Mouse (Mus musculus) midbrain, embryonic 15.5 days (tissue): ENCODE measurements around the gene Chek1. TPM values are rescaled to one million over a fixed set of nuclear protein-coding genes. Genes with fewer than 3 reads are reported as not detected.

Source experiments
- ATAC-seq: fragments of 200-750 bp; cut with Nextera tagmentation; replicated peaks from 2 replicates; pipeline ENCODE4 v1.8.0; 2017; ENCODE audit warnings: moderate TSS enrichment
- H3K27ac ChIP-seq: fragments of 300-500 bp; sonication (generic); 2 replicates; pipeline ENCODE4 v1.5.1; 2015; ENCODE audit warnings: mild to moderate bottlenecking, inconsistent platforms
- H3K27me3 ChIP-seq: fragments of 300-500 bp; sonication (generic); replicated peaks from 2 replicates; pipeline ENCODE4 v1.6.1; 2015; ENCODE audit warnings: inconsistent platforms
- H3K36me3 ChIP-seq: fragments of 300-500 bp; sonication (generic); replicated peaks from 2 replicates; pipeline ENCODE4 v1.6.1; 2015; ENCODE audit warnings: inconsistent platforms
- H3K4me1 ChIP-seq: fragments of 300-500 bp; sonication (generic); 2 replicates; pipeline ENCODE4 v1.6.1; 2015; ENCODE audit warnings: inconsistent platforms
- H3K4me2 ChIP-seq: fragments of 300-500 bp; sonication (generic); 2 replicates; pipeline ENCODE4 v1.6.1; 2015; ENCODE audit warnings: inconsistent platforms, mild to moderate bottlenecking, moderate library complexity
- H3K4me3 ChIP-seq: fragments of 300-500 bp; sonication (generic); 2 replicates; pipeline ENCODE4 v1.5.1; 2015; ENCODE audit warnings: mild to moderate bottlenecking, inconsistent platforms
- H3K9ac ChIP-seq: fragments of 300-500 bp; sonication (generic); 2 replicates; pipeline ENCODE4 v1.6.1; 2015; ENCODE audit warnings: mild to moderate bottlenecking, inconsistent platforms
- H3K9me3 ChIP-seq: fragments of 300-500 bp; sonication (generic); 2 replicates; pipeline ENCODE4 v1.6.1; 2016; ENCODE audit warnings: inconsistent platforms
- WGBS: fragments of 180-500 bp; shearing (Covaris S2); methylation state at CpG from one replicate; pipeline ENCODE4 v1.1.7; 2015; ENCODE audit warnings: mixed read lengths; 5-methylcytosine and 5-hydroxymethylcytosine counted together
- polyA plus RNA-seq: library from polyadenylated mRNA; unstranded; fragments of >200 nt; fragmentation: Nextera tagmentation; extraction: Ambion mirVana; gene quantifications from 2 replicates; pipeline ENCODE4 v1.2.1, GENCODE M21; 2015

Gene Chek1
- 8.4 and 9.1 TPM in 2 replicates for polyA plus RNA-seq

DNA sequence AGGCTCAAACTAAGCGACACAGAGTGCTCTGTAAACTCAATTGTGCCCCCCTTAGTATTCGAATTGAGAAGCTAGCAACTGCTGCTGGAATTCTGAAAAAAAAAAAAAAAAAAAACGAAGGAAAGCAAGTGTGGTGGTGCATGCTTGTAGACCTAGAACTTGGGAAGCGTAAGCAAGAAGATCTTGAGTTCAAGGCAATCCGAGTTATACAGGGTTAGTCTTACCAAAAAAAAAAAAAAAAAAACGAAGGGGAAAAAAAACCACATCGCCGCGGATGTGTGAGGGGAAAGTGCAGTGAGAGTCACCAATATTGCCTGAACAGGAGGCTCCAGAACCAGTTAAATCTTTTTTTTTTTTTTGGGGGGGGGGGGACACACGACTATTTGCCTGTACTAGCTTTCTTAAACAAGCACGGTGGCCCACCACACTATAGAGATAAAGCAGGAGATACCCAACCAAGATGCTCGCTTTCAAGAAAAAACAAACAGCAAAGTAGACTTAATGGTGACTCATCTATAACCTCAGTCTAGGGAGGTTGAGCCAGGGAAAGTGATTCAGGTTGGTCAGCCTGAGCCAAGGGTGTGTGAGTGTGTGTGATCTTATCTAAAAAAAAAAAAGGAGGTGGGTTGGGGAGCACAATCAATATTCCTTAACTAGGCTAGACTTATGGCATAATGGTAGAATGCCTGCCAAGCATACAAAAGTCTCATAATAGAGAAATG, at the start of gene Chek1:
TSS of gene Chek1 (minus strand) at position 32 of the 722 bp plus-strand sequence.
- Histone ChIP-seq H3K27me3 (no peaks in the 10 kb centered on the region), H3K4me1 (peaks cover 14% of the 10 kb centered on the region), H3K4me3 (peak within 1 kb of the TSS; percentile 59), H3K9ac (peak within 1 kb of the TSS; percentile 63), H3K36me3 (peaks cover 8% of the 10 kb centered on the region; the same call in 1 of the 2 replicates), H3K27ac (peak within 1 kb of the TSS; percentile 79), H3K9me3 (no peaks in the 10 kb centered on the region), H3K4me2 (peak within 1 kb of the TSS; percentile 91)
- WGBS = 9% methylated on average over 12 of the region's 12 CpGs
- peak; percentile 8; the same call in 1 of the 2 replicates for ATAC-seq

DNA sequence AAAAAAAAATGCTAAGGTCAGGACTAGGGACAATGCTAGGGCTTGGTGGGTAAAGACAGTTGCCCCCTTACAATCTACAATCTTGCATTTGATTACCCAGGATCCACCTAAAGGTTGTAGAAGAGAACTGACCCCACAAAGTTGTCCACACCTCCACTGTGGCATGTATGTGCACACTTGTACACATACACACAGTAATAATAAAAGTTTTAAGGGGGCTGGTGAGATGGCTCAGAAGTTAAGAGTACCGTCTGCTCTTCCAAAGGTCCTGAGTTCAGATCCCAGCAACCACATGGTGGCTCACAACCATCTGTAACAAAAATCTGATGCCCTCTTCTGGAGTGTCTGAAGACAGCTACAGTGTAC, 42.2 kb upstream of the Chek1 start:
- H3K4me1 ChIP-seq = peaks cover 17% of the 10 kb centered on the region
- no peak overlapping the region for H3K9ac ChIP-seq
- peaks cover 6% of the 10 kb centered on the region; the same call in 1 of the 2 replicates for H3K36me3 ChIP-seq
- 97% methylated on average over 1 of the region's 1 CpGs for WGBS
- peak overlapping the region; percentile 100 for H3K4me3 ChIP-seq
- H3K27me3 ChIP-seq = no peaks in the 10 kb centered on the region
- no peaks in the 10 kb centered on the region for H3K9me3 ChIP-seq
- ATAC-seq = no peak
- no peak overlapping the region for H3K27ac ChIP-seq
- H3K4me2 ChIP-seq = peak overlapping the region; percentile 83

DNA sequence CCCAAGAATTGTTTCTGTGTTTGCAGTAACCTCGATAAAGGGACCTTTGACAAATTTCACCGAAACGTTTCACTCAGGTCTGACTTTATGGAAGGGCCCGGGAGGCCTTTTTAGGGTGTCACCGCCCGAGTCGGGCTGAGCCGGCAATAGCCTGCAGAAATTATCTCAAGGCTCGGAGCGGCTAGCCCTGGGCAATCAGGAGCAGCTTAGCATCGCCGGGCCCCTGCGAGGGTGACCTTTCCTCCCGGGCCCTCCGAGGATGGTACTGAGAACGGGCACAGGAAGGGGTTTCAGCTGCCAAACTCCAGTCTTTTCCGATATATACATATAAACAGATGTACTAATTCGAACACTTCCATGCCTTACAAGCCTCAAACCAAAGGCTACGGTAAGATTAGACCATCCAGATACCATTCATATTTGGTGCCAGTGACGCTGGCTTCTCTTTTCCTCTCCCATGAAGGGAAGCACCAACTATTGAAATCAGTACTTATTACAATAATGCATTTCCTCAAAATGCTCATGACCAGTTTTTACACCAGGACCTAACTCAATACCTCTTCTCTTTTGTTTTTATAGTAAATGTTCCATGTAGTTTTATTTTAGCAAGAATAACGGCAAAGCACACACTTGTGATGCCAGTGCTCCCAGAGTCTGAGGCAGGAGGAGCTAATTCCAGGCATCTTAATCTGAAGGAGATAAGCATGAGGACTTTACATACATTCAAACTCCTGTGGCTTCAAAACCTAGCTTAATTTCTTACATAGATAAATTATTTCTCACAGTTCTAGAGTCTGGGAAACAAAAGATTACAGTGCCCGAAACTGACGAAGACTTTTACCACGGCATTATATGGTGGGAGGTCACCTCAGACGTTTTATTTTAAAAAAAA, 41.5 kb upstream of the Chek1 start:
- peak; percentile 21 for ATAC-seq
- 14% methylated on average over 25 of the region's 25 CpGs for whole genome bisulfite sequencing
- peaks cover 10% of the 10 kb centered on the region; the same call in 1 of the 2 replicates for H3K36me3 ChIP-seq
- H3K4me2 ChIP-seq = peak overlapping the region; percentile 83
- H3K4me3 ChIP-seq = peak overlapping the region; percentile 100
- H3K9ac ChIP-seq = peak overlapping the region; percentile 73
- H3K27ac ChIP-seq = peak overlapping the region; percentile 84
- H3K9me3 ChIP-seq = no peaks in the 10 kb centered on the region
- no peaks in the 10 kb centered on the region for H3K27me3 ChIP-seq
- peaks cover 17% of the 10 kb centered on the region for H3K4me1 ChIP-seq

DNA sequence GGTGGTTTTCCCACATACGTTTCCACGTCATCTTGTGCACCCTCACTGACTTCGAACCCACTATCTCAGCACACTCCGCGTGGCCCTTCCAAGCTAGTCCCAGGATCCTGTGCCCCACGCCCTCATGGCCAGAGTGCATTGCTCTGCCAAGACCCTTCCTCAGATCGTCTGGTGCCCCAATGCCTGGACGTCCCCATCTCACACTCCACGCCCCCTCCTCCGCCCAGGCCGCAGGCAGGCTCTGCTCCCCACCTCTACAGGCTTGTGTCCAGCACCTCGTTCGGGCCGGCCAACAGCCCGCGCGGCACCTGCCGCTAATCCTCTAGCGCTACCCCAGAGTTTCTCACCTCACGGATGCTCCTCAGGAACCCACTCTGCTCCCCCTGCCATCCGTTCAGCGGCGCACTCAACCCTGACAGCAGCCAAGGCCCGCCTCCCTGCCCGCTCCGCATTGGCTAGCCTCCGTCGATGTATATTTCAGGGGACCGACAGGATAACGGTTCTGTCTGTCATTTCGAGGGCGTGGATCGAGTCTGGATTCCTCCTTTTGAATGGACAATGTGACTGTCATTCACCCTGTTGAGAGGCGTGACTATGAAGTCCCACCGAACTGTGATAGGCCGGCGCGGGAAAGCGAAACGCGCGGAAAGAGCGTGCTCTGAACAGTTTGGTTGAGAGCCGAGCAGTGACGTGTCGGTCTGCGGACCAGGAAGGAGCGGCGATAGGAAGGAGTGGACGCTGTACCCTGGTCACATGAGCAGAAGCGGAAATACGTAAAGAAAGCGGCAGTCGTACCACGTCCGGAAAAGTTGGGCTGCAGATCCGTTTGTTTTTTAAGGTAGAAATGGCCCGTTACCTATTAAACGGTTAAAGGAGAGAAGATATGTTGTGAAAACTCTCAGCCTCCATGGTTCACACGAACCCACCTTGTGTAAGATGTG, 40.6 kb upstream of the Chek1 start, which contains the start of gene Stt3a:
TSS of gene Stt3a (minus strand) at position 477 of the 941 bp plus-strand sequence.
- H3K27me3 ChIP-seq = no peaks in the 10 kb centered on the region
- peak within 1 kb of the TSS; percentile 100 for H3K4me3 ChIP-seq
- peak within 1 kb of the TSS; percentile 85 for H3K4me2 ChIP-seq
- peaks cover 16% of the 10 kb centered on the region; the same call in 1 of the 2 replicates for H3K36me3 ChIP-seq
- ATAC-seq = peak; percentile 100
- peak within 1 kb of the TSS; percentile 96 for H3K9ac ChIP-seq
- H3K27ac ChIP-seq = peak within 1 kb of the TSS; percentile 84
- peaks cover 17% of the 10 kb centered on the region for H3K4me1 ChIP-seq
- no peaks in the 10 kb centered on the region for H3K9me3 ChIP-seq
- WGBS = under 1% methylated on average over 60 of the region's 60 CpGs

DNA sequence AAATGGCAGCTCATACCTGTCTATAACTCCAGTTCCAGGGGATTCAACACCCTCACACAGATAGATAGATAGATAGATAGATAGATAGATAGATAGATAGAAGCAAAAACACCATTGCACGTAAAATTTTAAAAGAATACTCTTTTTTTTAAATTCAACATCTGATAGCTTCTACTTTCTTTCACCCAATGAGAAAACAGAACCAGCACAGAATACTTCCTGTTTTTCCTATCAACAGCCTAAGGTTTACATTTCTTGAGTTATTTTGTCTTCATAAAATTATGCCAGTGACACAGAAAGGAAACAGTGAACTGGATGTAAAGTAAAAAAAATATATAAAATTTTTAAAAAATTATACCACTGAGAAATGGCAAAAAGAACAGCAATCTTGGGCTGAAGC, 37.5 kb upstream of the Chek1 start:
- Histone ChIP-seq H3K9me3 (no peaks in the 10 kb centered on the region), H3K4me2 (no peak overlapping the region), H3K4me1 (peaks cover 17% of the 10 kb centered on the region), H3K27ac (no peak overlapping the region), H3K4me3 (no peak overlapping the region), H3K27me3 (no peaks in the 10 kb centered on the region), H3K9ac (no peak overlapping the region), H3K36me3 (peaks cover 32% of the 10 kb centered on the region; the same call in 1 of the 2 replicates)
- no peak for ATAC-seq
- WGBS = 100% methylated on average over 1 of the region's 1 CpGs

DNA sequence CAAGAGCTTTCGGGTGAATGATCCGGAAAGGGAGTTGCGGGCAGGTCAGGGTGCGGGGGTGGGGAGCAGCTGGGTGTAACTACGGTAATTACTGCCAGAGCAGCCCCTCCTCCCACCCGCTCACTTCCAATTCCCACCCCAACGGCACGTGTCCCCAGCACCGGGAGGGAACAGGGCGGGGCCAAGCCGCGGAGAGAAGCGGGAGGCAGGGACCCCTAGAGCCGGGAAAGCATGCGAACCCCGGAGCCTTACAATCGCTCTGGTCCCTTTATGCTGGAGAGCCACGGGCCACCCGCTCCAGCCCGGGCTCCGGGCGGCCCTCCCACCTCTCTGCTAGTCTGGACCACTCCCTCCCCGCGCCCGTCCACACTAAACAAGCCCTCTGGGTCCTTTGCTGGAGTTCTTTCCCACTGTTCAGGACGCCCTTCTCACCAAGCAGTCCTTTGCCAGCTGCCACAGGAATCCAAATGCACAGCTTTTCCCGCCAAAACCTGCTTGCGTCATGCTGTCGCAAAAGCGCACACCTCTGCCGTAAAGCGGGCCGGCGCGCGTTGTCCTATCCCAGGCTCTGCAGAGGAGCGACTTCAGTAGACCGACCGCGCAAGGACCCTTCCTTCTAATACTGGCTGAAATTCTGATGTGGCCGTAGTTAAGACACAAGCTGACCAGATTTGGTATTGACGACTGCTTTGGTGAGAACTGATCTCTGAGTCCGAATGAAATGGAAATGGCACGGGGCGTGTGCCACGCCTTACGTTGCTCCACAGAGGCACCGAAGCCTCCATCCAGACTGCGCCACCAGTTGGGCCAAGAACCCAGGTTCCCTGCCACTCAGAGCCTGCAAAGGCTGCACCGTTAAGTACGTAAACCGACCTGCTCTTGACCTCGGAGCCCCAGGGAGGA, 483 bp downstream of the Chek1 start:
- 0 out of 2 replicates have a peak, but pooled peaks cover 3% of the 10 kb centered on the region for H3K36me3 ChIP-seq
- peak overlapping the region; percentile 79 for H3K27ac ChIP-seq
- H3K4me1 ChIP-seq = peaks cover 14% of the 10 kb centered on the region
- peak; percentile 97 for ATAC-seq
- peak overlapping the region; percentile 91 for H3K4me2 ChIP-seq
- peak overlapping the region; percentile 63 for H3K9ac ChIP-seq
- WGBS = under 1% methylated on average over 53 of the region's 53 CpGs
- H3K27me3 ChIP-seq = no peaks in the 10 kb centered on the region
- H3K9me3 ChIP-seq = no peaks in the 10 kb centered on the region
- peak overlapping the region; percentile 59 for H3K4me3 ChIP-seq

DNA sequence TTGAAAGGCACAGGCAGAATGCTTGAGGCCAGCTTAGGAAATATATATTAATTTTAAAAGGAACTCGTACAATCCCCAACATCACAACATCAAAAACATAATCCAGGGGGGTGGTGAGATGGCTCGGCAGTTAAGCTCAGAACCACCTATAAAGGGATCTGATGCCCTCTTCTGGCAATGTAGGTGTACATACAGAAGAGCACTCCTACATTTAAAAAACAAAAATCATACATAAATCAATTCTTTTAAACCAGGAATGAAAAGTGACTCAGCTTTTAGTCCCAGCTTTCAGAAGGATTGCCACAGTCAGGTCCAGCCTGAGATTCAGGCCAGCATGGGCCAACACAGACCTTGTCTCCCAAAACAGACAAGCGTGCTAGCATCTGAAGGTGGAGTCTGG, 10.2 kb downstream of the Chek1 start:
- no peak overlapping the region for H3K4me2 ChIP-seq
- WGBS = 82% methylated on average over 3 of the region's 3 CpGs
- H3K27ac ChIP-seq = no peak overlapping the region
- H3K36me3 ChIP-seq = 0 out of 2 replicates have a peak, but pooled peaks cover 2% of the 10 kb centered on the region
- H3K27me3 ChIP-seq = no peaks in the 10 kb centered on the region
- no peak for ATAC-seq
- H3K9ac ChIP-seq = no peak overlapping the region
- no peaks in the 10 kb centered on the region for H3K9me3 ChIP-seq
- H3K4me1 ChIP-seq = no peaks in the 10 kb centered on the region
- H3K4me3 ChIP-seq = no peak overlapping the region

DNA sequence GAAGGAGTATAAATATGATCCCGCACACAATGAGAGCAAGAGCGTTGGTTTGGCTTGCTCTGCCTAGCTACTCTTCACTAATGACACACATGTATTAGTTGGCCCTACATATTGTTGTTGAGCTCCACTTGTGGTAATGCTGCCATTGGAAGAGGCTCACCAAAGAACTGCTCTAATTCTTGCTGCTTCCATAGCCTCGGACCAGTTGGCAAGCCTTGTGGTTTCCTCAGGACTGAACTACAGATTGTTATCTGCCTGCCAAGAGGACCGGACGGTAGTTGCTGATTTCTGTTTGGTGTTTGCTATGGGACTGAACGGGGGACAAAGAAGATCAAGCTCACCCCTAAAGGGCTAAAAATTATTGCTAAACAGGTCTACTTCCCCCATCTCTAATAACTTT, 19.6 kb downstream of the Chek1 start:
- no peaks in the 10 kb centered on the region for H3K27me3 ChIP-seq
- H3K4me2 ChIP-seq = no peak overlapping the region
- no peaks in the 10 kb centered on the region for H3K36me3 ChIP-seq
- H3K9me3 ChIP-seq = no peaks in the 10 kb centered on the region
- H3K9ac ChIP-seq = no peak overlapping the region
- no peak overlapping the region for H3K27ac ChIP-seq
- no peaks in the 10 kb centered on the region for H3K4me1 ChIP-seq
- H3K4me3 ChIP-seq = no peak overlapping the region
- no peak for ATAC-seq
- 95% methylated on average over 6 of the region's 6 CpGs for WGBS

DNA sequence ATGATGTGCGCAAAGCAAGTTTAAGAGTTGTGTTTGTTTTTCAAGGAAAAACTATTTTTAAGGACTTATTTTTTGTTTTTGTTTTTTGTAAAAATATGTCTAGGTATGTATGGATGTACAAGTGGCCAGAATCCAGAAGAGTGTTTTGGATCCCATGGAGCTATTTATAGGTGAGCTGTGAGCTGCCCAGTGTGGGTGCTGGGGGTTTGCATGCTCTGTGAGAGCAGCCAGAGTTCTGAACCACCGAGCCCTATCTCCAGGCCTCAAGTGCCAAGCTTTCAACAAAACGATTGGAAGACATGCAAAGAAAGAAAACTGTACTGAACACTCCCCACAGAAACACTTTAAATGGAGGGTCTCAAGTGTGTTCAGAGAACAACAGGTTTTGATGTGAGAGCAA, 20.9 kb downstream of the Chek1 start:
- Histone ChIP-seq H3K4me2 (no peak overlapping the region), H3K36me3 (no peaks in the 10 kb centered on the region), H3K9me3 (no peaks in the 10 kb centered on the region), H3K27ac (no peak overlapping the region), H3K9ac (no peak overlapping the region), H3K4me1 (no peaks in the 10 kb centered on the region), H3K4me3 (no peak overlapping the region), H3K27me3 (no peaks in the 10 kb centered on the region)
- 88% methylated on average over 3 of the region's 3 CpGs for WGBS
- ATAC-seq = no peak

DNA sequence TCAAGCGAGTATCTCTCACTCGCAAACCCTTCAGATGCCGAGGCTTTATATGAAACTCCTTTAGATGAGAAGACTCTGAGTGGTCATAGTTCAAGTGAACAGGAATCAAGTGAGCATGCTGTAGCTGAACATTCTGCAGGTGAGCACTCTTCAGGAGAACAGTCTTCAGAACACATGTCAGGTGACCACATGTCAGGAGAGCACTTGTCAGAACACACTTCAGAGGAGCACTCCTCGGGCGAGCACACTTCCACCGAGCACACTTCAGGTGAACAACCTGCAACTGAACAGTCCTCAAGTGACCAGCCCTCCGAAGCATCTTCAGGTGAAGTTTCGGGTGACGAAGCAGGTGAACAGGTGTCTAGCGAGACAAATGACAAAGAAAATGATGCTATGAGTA, 32.6 kb downstream of the Chek1 start:
- H3K36me3 ChIP-seq = no peaks in the 10 kb centered on the region
- H3K27me3 ChIP-seq = no peaks in the 10 kb centered on the region
- no peak overlapping the region for H3K4me3 ChIP-seq
- 95% methylated on average over 10 of the region's 10 CpGs for WGBS
- H3K9ac ChIP-seq = no peak overlapping the region
- H3K27ac ChIP-seq = no peak overlapping the region
- H3K4me2 ChIP-seq = no peak overlapping the region
- H3K9me3 ChIP-seq = no peaks in the 10 kb centered on the region
- ATAC-seq = no peak
- H3K4me1 ChIP-seq = no peaks in the 10 kb centered on the region

DNA sequence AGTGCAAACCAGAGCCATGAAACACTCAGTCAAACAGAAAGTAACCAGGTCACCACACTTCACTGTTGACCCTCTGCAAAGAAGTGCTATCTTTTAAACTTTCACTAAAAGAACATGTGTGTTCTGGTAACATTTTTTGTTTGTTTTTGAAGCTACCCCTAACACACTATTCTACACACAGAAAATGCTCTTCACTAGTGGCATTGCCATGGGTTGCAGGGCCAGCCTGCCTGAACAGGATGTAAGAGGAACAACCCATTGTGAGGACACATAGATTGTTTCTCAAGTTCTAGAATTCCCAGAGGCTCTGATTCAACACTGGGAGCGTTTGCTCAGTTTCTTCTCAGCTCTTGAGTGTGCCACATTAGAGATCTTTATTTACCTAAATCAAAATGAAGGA, 33.9 kb downstream of the Chek1 start, which contains the start of gene Acrv1:
TSS of gene Acrv1 (plus strand) at position 301 of the 400 bp plus-strand sequence.
- no peaks in the 10 kb centered on the region for H3K36me3 ChIP-seq
- no peak within 1 kb of the TSS for H3K4me3 ChIP-seq
- H3K4me2 ChIP-seq = no peak within 1 kb of the TSS
- no peaks in the 10 kb centered on the region for H3K27me3 ChIP-seq
- no peak for ATAC-seq
- no peak within 1 kb of the TSS for H3K27ac ChIP-seq
- 63% methylated on average over 1 of the region's 1 CpGs for WGBS
- H3K4me1 ChIP-seq = no peaks in the 10 kb centered on the region
- no peaks in the 10 kb centered on the region for H3K9me3 ChIP-seq
- no peak within 1 kb of the TSS for H3K9ac ChIP-seq
